Mouse (Mus musculus) stomach, embryonic 16.5 days (tissue): Measurements from ENCODE around the gene Flywch2. TPM values are rescaled to one million over a fixed set of nuclear protein-coding genes. Genes with fewer than 3 reads are reported as not detected.
A peak's percentile ranks its signal among the peaks of the same experiment; 100 is the strongest.

ENCODE experiments used
- ATAC-seq: fragments of 200-750 bp; cut with Nextera tagmentation; 2 replicates; pipeline ENCODE4 v1.8.0; 2017; ENCODE audit warnings: moderate number of reproducible peaks, moderate TSS enrichment; ENCODE audit not compliant: insufficient read depth, low FRiP score
- H3K27ac ChIP-seq: fragments of 300-500 bp; sonication (generic); 2 replicates; pipeline ENCODE4 v1.5.1; 2014; ENCODE audit warnings: low read length
- H3K27me3 ChIP-seq: fragments of 300-500 bp; sonication (generic); 2 replicates; pipeline ENCODE4 v1.6.1; 2014; ENCODE audit warnings: low read length, control low read depth, mixed read lengths; ENCODE audit not compliant: control insufficient read depth, insufficient read depth
- H3K36me3 ChIP-seq: fragments of 300-500 bp; sonication (generic); 2 replicates; pipeline ENCODE4 v1.6.1; 2014; ENCODE audit warnings: low read length; ENCODE audit not compliant: control insufficient read depth, insufficient read depth
- H3K4me1 ChIP-seq: fragments of 300-500 bp; sonication (generic); 2 replicates; pipeline ENCODE4 v1.6.1; 2014; ENCODE audit warnings: low read length, control low read depth, mixed read lengths; ENCODE audit not compliant: control insufficient read depth, insufficient read depth
- H3K4me2 ChIP-seq: fragments of 300-500 bp; sonication (generic); 2 replicates; pipeline ENCODE4 v1.6.1; 2014; ENCODE audit warnings: low read depth, low read length, mixed read lengths
- H3K4me3 ChIP-seq: fragments of 300-500 bp; sonication (generic); replicated peaks from 2 replicates; pipeline ENCODE4 v1.5.1; 2014; ENCODE audit warnings: mild to moderate bottlenecking, low read length
- H3K9ac ChIP-seq: fragments of 300-500 bp; sonication (generic); 2 replicates; pipeline ENCODE4 v1.6.1; 2014; ENCODE audit warnings: low read length
- H3K9me3 ChIP-seq: fragments of 300-500 bp; sonication (generic); replicated peaks from 2 replicates; pipeline ENCODE4 v1.6.1; 2016; ENCODE audit warnings: low read length, control low read depth; ENCODE audit not compliant: control insufficient read depth
- WGBS: fragments of 180-500 bp; shearing (Covaris S2); extraction: QIAGEN DNeasy Blood & Tissue Kit; methylation state at CpG from one replicate; pipeline ENCODE4 v1.1.7; 2014; 5-methylcytosine and 5-hydroxymethylcytosine counted together
- polyA plus RNA-seq: library from polyadenylated mRNA; unstranded; fragments of >200 nt; fragmentation: Nextera tagmentation; extraction: Ambion mirVana; gene quantifications from 2 replicates; pipeline ENCODE4 v1.2.1, GENCODE M21; 2015

Flywch2 gene
- polyA plus RNA-seq, 1 experiment from 2014 or later: 19.8 TPM

- 94% methylated on average over 5 of the region's 5 CpGs for WGBS
- ATAC-seq: no peak
- H3K27ac ChIP-seq: no peak overlapping the region
Measured at GRCm38 (mm10) chr17:23820731-23821130, 34.9 kb upstream of the Flywch2 start.

GRCm38 (mm10) chr17:23819235-23819634, 33.4 kb upstream of the Flywch2 start:
- WGBS: 98% methylated on average over 25 of the region's 25 CpGs
- H3K9me3 ChIP-seq: peaks cover 32% of the 10 kb centered on the region
- H3K27me3 ChIP-seq: no peaks in the 10 kb centered on the region
- H3K4me2 ChIP-seq: no peak overlapping the region
- no peak overlapping the region for H3K4me3 ChIP-seq
- no peaks in the 10 kb centered on the region for H3K4me1 ChIP-seq
- H3K27ac ChIP-seq: no peak overlapping the region
- H3K9ac ChIP-seq: no peak overlapping the region
- no peak for ATAC-seq
- peaks cover 84% of the 10 kb centered on the region for H3K36me3 ChIP-seq

More at GRCm38 (mm10) chr17:23820731-23821130, 34.9 kb upstream of the Flywch2 start:
- H3K36me3 ChIP-seq: peaks cover 83% of the 10 kb centered on the region
- H3K9ac ChIP-seq: no peak overlapping the region
- no peaks in the 10 kb centered on the region for H3K4me1 ChIP-seq
- H3K4me2 ChIP-seq: no peak overlapping the region
- H3K9me3 ChIP-seq: peaks cover 28% of the 10 kb centered on the region
- H3K4me3 ChIP-seq: no peak overlapping the region
- H3K27me3 ChIP-seq: no peaks in the 10 kb centered on the region

GRCm38 (mm10) chr17:23818579-23818978, 32.7 kb upstream of the Flywch2 start:
- Histone ChIP-seq H3K9me3 (peaks cover 32% of the 10 kb centered on the region), H3K9ac (no peak overlapping the region), H3K4me1 (no peaks in the 10 kb centered on the region), H3K4me3 (no peak overlapping the region), H3K36me3 (peaks cover 87% of the 10 kb centered on the region), H3K27ac (no peak overlapping the region), H3K27me3 (no peaks in the 10 kb centered on the region), H3K4me2 (no peak overlapping the region)
- WGBS: 96% methylated on average over 8 of the region's 8 CpGs
- ATAC-seq: no peak

- H3K4me3 ChIP-seq: no peak overlapping the region
- no peak overlapping the region for H3K4me2 ChIP-seq
- peaks cover 32% of the 10 kb centered on the region for H3K9me3 ChIP-seq
- H3K9ac ChIP-seq: no peak overlapping the region
- WGBS: 97% methylated on average over 16 of the region's 16 CpGs
- no peaks in the 10 kb centered on the region for H3K4me1 ChIP-seq
- no peaks in the 10 kb centered on the region for H3K27me3 ChIP-seq
- peaks cover 84% of the 10 kb centered on the region for H3K36me3 ChIP-seq
- ATAC-seq: no peak
- no peak overlapping the region for H3K27ac ChIP-seq
Measured at GRCm38 (mm10) chr17:23815641-23816040, 29.8 kb upstream of the Flywch2 start.

GRCm38 (mm10) chr17:23807918-23808317, 22.0 kb upstream of the Flywch2 start:
- no peak overlapping the region for H3K4me3 ChIP-seq
- H3K27me3 ChIP-seq: no peaks in the 10 kb centered on the region
- H3K9me3 ChIP-seq: no peaks in the 10 kb centered on the region
- no peak overlapping the region for H3K4me2 ChIP-seq
- H3K27ac ChIP-seq: no peak overlapping the region
- H3K36me3 ChIP-seq: peaks cover 36% of the 10 kb centered on the region
- H3K4me1 ChIP-seq: peaks cover 19% of the 10 kb centered on the region
- ATAC-seq: no peak
- H3K9ac ChIP-seq: no peak overlapping the region
- 93% methylated on average over 3 of the region's 3 CpGs for WGBS

- H3K27ac ChIP-seq: no peak overlapping the region
- peaks cover 23% of the 10 kb centered on the region for H3K4me1 ChIP-seq
- H3K4me2 ChIP-seq: peak overlapping the region; percentile 34
- peaks cover 30% of the 10 kb centered on the region for H3K36me3 ChIP-seq
- no peak for ATAC-seq
- WGBS: 67% methylated on average over 25 of the region's 25 CpGs
- H3K27me3 ChIP-seq: no peaks in the 10 kb centered on the region
- peak overlapping the region; percentile 26 for H3K4me3 ChIP-seq
- no peaks in the 10 kb centered on the region for H3K9me3 ChIP-seq
- 0 out of 2 replicates have a peak overlapping the region, but pooled peaks have one; percentile 26 for H3K9ac ChIP-seq
Measured at GRCm38 (mm10) chr17:23806867-23807266, 21.0 kb upstream of the Flywch2 start.

GRCm38 (mm10) chr17:23804426-23805085, 18.7 kb upstream of the Flywch2 start:
- Histone ChIP-seq H3K4me2 (peak overlapping the region; percentile 98), H3K27me3 (no peaks in the 10 kb centered on the region), H3K4me3 (peak overlapping the region; percentile 100), H3K27ac (peak overlapping the region; percentile 35; the same call in 1 of the 2 replicates), H3K9ac (peak overlapping the region; percentile 99), H3K9me3 (no peaks in the 10 kb centered on the region), H3K36me3 (peaks cover 12% of the 10 kb centered on the region), H3K4me1 (peaks cover 23% of the 10 kb centered on the region)
- ATAC-seq: no peak
- under 1% methylated on average over 8 of the region's 8 CpGs for WGBS

- Histone ChIP-seq H3K4me1 (peaks cover 23% of the 10 kb centered on the region), H3K27ac (peak overlapping the region; percentile 96), H3K36me3 (peaks cover 3% of the 10 kb centered on the region; the same call in 1 of the 2 replicates), H3K9ac (peak overlapping the region; percentile 99), H3K9me3 (no peaks in the 10 kb centered on the region), H3K4me2 (peak overlapping the region; percentile 98), H3K27me3 (no peaks in the 10 kb centered on the region), H3K4me3 (peak overlapping the region; percentile 100)
- ATAC-seq: peak; percentile 67
- under 1% methylated on average over 63 of the region's 83 CpGs for WGBS
Measured at GRCm38 (mm10) chr17:23803366-23804041, 17.6 kb upstream of the Flywch2 start.

GRCm38 (mm10) chr17:23802746-23803365, 17.0 kb upstream of the Flywch2 start:
- Histone ChIP-seq H3K27ac (peak overlapping the region; percentile 96), H3K4me3 (peak overlapping the region; percentile 100), H3K4me1 (peaks cover 23% of the 10 kb centered on the region), H3K27me3 (no peaks in the 10 kb centered on the region), H3K4me2 (peak overlapping the region; percentile 78), H3K36me3 (no peaks in the 10 kb centered on the region), H3K9ac (peak overlapping the region; percentile 99), H3K9me3 (no peaks in the 10 kb centered on the region)
- under 1% methylated on average over 60 of the region's 60 CpGs for WGBS
- peak; percentile 98 for ATAC-seq
